Mouse (Mus musculus) neural tube, embryonic 10.5 days (tissue): ENCODE results near the gene Tcte1.

Experiments used
- DNase-seq: peaks from one replicate; pipeline ENCODE4 v3.0.0-alpha.2; 2017; ENCODE audit warnings: low spot score; ENCODE audit errors: extremely low spot score

Gene Tcte1

GRCm38 (mm10) chr17:45511757-45512156 lies 11.5 kb upstream of the Tcte1 start:
- DNase-seq = no peak

GRCm38 (mm10) chr17:45515204-45515726 lies 8.0 kb upstream of the Tcte1 start:
- no peak for DNase-seq

GRCm38 (mm10) chr17:45515806-45516205 lies 7.4 kb upstream of the Tcte1 start:
- no peak for DNase-seq

GRCm38 (mm10) chr17:45516488-45516887 lies 6.7 kb upstream of the Tcte1 start:
- DNase-seq = peak; percentile 80

- DNase-seq = no peak
Observed at GRCm38 (mm10) chr17:45517135-45517534, 6.1 kb upstream of the Tcte1 start.

- DNase-seq = no peak
Observed at GRCm38 (mm10) chr17:45517549-45518215, 5.6 kb upstream of the Tcte1 start.

- no peak for DNase-seq
Observed at GRCm38 (mm10) chr17:45518766-45519475, 4.3 kb upstream of the Tcte1 start.

GRCm38 (mm10) chr17:45520136-45520535 lies 3.1 kb upstream of the Tcte1 start:
- DNase-seq = no peak

GRCm38 (mm10) chr17:45524961-45525360 lies 1.7 kb downstream of the Tcte1 start:
- DNase-seq = no peak

- DNase-seq = no peak
Observed at GRCm38 (mm10) chr17:45526571-45526970, 3.3 kb downstream of the Tcte1 start.

- DNase-seq = no peak
Observed at GRCm38 (mm10) chr17:45530346-45530782, 7.1 kb downstream of the Tcte1 start.

- no peak for DNase-seq
Observed at GRCm38 (mm10) chr17:45532896-45533295, 9.7 kb downstream of the Tcte1 start.

- peak; percentile 43 for DNase-seq
Observed at GRCm38 (mm10) chr17:45536264-45536663, 13.0 kb downstream of the Tcte1 start.

GRCm38 (mm10) chr17:45538394-45538793 lies 15.2 kb downstream of the Tcte1 start:
- no peak for DNase-seq

GRCm38 (mm10) chr17:45539664-45540063 lies 16.4 kb downstream of the Tcte1 start:
- DNase-seq = no peak

- DNase-seq = no peak
Observed at GRCm38 (mm10) chr17:45542129-45542528, 18.9 kb downstream of the Tcte1 start.

- DNase-seq = no peak
Observed at GRCm38 (mm10) chr17:45542705-45543104, 19.5 kb downstream of the Tcte1 start.

- no peak for DNase-seq
Observed at GRCm38 (mm10) chr17:45543115-45543514, 19.9 kb downstream of the Tcte1 start.

GRCm38 (mm10) chr17:45544001-45544872 lies 21.0 kb downstream of the Tcte1 start:
- peak; percentile 58 for DNase-seq

- no peak for DNase-seq
Observed at GRCm38 (mm10) chr17:45544873-45545277, 21.6 kb downstream of the Tcte1 start.

GRCm38 (mm10) chr17:45545278-45545961 lies 22.2 kb downstream of the Tcte1 start:
- peak; percentile 56 for DNase-seq
